ENCODE assay signal across 8 mouse cellular contexts in genomic region chr15:84466458-84467267, GRCm38 (mm10). TPM values are rescaled to one million over a fixed set of nuclear protein-coding genes. Genes with fewer than 3 reads are reported as not detected.
DNase-seq lines count a peak whose midpoint lies in the region; ATAC-seq lines count a peak whose summit lies in the region.

No protein-coding gene starts in this region.

- peak; percentile 71 for ATAC-seq in stomach, embryonic 16.5 days (ENCODE audit: insufficient read depth, low FRiP score)

- no peaks in the 10 kb centered on the region for H3K36me3 ChIP-seq in stomach, embryonic 16.5 days (ENCODE audit: control insufficient read depth, insufficient read depth, low read length)

- H3K9me3 ChIP-seq in stomach, embryonic 16.5 days (replicated peaks; ENCODE audit: control insufficient read depth, low read length): no peaks in the 10 kb centered on the region

- H3K27me3 ChIP-seq in stomach, embryonic 16.5 days (ENCODE audit: control insufficient read depth, insufficient read depth, low read length): no peaks in the 10 kb centered on the region; the same call in 1 of the 2 replicates

- H3K4me1 ChIP-seq in stomach, embryonic 16.5 days (ENCODE audit: control insufficient read depth, insufficient read depth, low read length): peaks cover 20% of the 10 kb centered on the region

- H3K4me2 ChIP-seq in stomach, embryonic 16.5 days (ENCODE audit: low read depth, low read length): no peak overlapping the region

- peak overlapping the region; percentile 77 for H3K27ac ChIP-seq in stomach, embryonic 16.5 days (ENCODE audit: low read length)

- H3K4me3 ChIP-seq in stomach, embryonic 16.5 days (replicated peaks; ENCODE audit: low read length): no peak overlapping the region

- intact Hi-C loops in heart, postnatal 10 days (cut with DNase I): no loop called here

- no peak overlapping the region for H3K9ac ChIP-seq in stomach, embryonic 16.5 days (ENCODE audit: low read length)

- 34% methylated on average over 13 of the region's 13 CpGs for WGBS in stomach, embryonic 16.5 days

- DNase-seq in right cerebral cortex, postnatal 10 days (ENCODE audit: low spot score in 2 of 2): peak; percentile 54 to 61
- no peak for DNase-seq in right cerebral cortex, adult 18-20 months
- DNase-seq in heart, postnatal 10 days: peak; percentile 36 to 52
- peak; percentile 46 for DNase-seq in lung, postnatal 10 days
- no peak for DNase-seq in liver
- no peak for DNase-seq in right cerebral cortex, postnatal 4 days
- no peak for DNase-seq in right cerebral cortex, adult 2 months (ENCODE audit: low spot score in 2 of 2)

RNA-seq across cellular contexts. Expression of gene Shisal1, which starts 19.8 kb away (rescaled TPM):
- 1 to 10 TPM; 2.2 to 2.3 TPM for total RNA-seq in heart, postnatal 10 days (2021)
- polyA plus RNA-seq in stomach, embryonic 16.5 days (2015; fragmentation: Nextera tagmentation; extraction: Ambion mirVana): 1.8 and 2.9 TPM in 2 replicates

Comparison
In these comparisons a context has a peak if more than half of its experiments do, and no peak if none do; other contexts are left out.
1. DNase-seq: peak in right cerebral cortex, postnatal 10 days (2 of 2), heart, postnatal 10 days (2 of 2) and lung, postnatal 10 days (single experiment); none in right cerebral cortex, adult 18-20 months (single experiment), liver (single experiment), right cerebral cortex, postnatal 4 days (single experiment) and right cerebral cortex, adult 2 months (0 of 2).